Mouse (Mus musculus): Measurements from ENCODE around the gene Sh3d19. TPM values are rescaled to one million over a fixed set of nuclear protein-coding genes. Genes with fewer than 3 reads are reported as not detected.

Sh3d19 gene
- total and polyA plus RNA-seq, 3 experiments: 0.09 to 1.2 (median 0.49) TPM

GRCm38 (mm10) chr3:85955269-85955668, 15.6 kb upstream of the Sh3d19 start:
- no peak overlapping the region for H3K4me3 ChIP-seq (ENCODE audit: low read depth, low read length)
- H3K36me3 ChIP-seq (replicated peaks): no peaks in the 10 kb centered on the region
- TF ChIP-seq GATA1 (IDR thresholded peaks at IDR 0.05; ENCODE audit: borderline replicate concordance, low read length): no peak
- TF ChIP-seq GATA2 (IDR thresholded peaks at IDR 0.05; ENCODE audit: borderline replicate concordance, low read depth, low read length): no peak
- TF ChIP-seq POLR2AphosphoS5 (IDR thresholded peaks at IDR 0.05; ENCODE audit: insufficient replicate concordance, low read depth, low read length): no peak
- TF ChIP-seq TAL1 (conservative IDR thresholded peaks at IDR 0.05; ENCODE audit: low read depth, low read length): no peak
- TF ChIP-seq CTCF (IDR thresholded peaks at IDR 0.05; ENCODE audit: low read depth, low read length): no peak
- no peaks in the 10 kb centered on the region for H3K9me3 ChIP-seq (replicated peaks)
- no peaks in the 10 kb centered on the region for H3K4me1 ChIP-seq (ENCODE audit: insufficient read depth, low read depth, low read length)
- ATAC-seq (ENCODE audit: extremely low read depth, insufficient number of reproducible peaks, low FRiP score, poor library complexity, severe bottlenecking) (no peak), DNase-seq (ENCODE audit: low spot score) (no peak)
- H3K27me3 ChIP-seq (ENCODE audit: insufficient read depth, low read length): no peaks in the 10 kb centered on the region; the same call in 1 of the 2 replicates

- TF ChIP-seq CTCF (IDR thresholded peaks at IDR 0.05; ENCODE audit: low read depth, low read length) (no peak), GATA2 (IDR thresholded peaks at IDR 0.05; ENCODE audit: borderline replicate concordance, low read depth, low read length) (no peak), GATA1 (IDR thresholded peaks at IDR 0.05; ENCODE audit: borderline replicate concordance, low read length) (no peak), TAL1 (conservative IDR thresholded peaks at IDR 0.05; ENCODE audit: low read depth, low read length) (no peak), POLR2AphosphoS5 (IDR thresholded peaks at IDR 0.05; ENCODE audit: insufficient replicate concordance, low read depth, low read length) (no peak)
- Histone ChIP-seq H3K9me3 (replicated peaks) (no peaks in the 10 kb centered on the region), H3K4me3 (ENCODE audit: low read depth, low read length) (no peak overlapping the region), H3K36me3 (replicated peaks) (no peaks in the 10 kb centered on the region), H3K4me1 (ENCODE audit: insufficient read depth, low read depth, low read length) (no peaks in the 10 kb centered on the region), H3K27me3 (ENCODE audit: insufficient read depth, low read length) (no peaks in the 10 kb centered on the region; the same call in 1 of the 2 replicates)
- no peak for DNase-seq (ENCODE audit: low spot score)
- ATAC-seq (ENCODE audit: extremely low read depth, insufficient number of reproducible peaks, low FRiP score, poor library complexity, severe bottlenecking): no peak
Measured at GRCm38 (mm10) chr3:85955704-85956103, 15.2 kb upstream of the Sh3d19 start.

- ATAC-seq (ENCODE audit: extremely low read depth, insufficient number of reproducible peaks, low FRiP score, poor library complexity, severe bottlenecking) (no peak), DNase-seq (ENCODE audit: low spot score) (no peak)
- no peaks in the 10 kb centered on the region for H3K36me3 ChIP-seq (replicated peaks)
- no peak overlapping the region for H3K4me3 ChIP-seq (ENCODE audit: low read depth, low read length)
- H3K27me3 ChIP-seq (ENCODE audit: insufficient read depth, low read length): no peaks in the 10 kb centered on the region
- no peaks in the 10 kb centered on the region for H3K9me3 ChIP-seq (replicated peaks)
- H3K4me1 ChIP-seq (ENCODE audit: insufficient read depth, low read depth, low read length): no peaks in the 10 kb centered on the region
- TF ChIP-seq CTCF (IDR thresholded peaks at IDR 0.05; ENCODE audit: low read depth, low read length) (no peak), GATA1 (IDR thresholded peaks at IDR 0.05; ENCODE audit: borderline replicate concordance, low read length) (no peak), GATA2 (IDR thresholded peaks at IDR 0.05; ENCODE audit: borderline replicate concordance, low read depth, low read length) (no peak), POLR2AphosphoS5 (IDR thresholded peaks at IDR 0.05; ENCODE audit: insufficient replicate concordance, low read depth, low read length) (no peak), TAL1 (conservative IDR thresholded peaks at IDR 0.05; ENCODE audit: low read depth, low read length) (no peak)
Measured at GRCm38 (mm10) chr3:85959669-85960068, 11.2 kb upstream of the Sh3d19 start.

GRCm38 (mm10) chr3:85961134-85961533, 9.8 kb upstream of the Sh3d19 start:
- no peak for ATAC-seq (ENCODE audit: extremely low read depth, insufficient number of reproducible peaks, low FRiP score, poor library complexity, severe bottlenecking)
- Histone ChIP-seq H3K36me3 (replicated peaks) (no peaks in the 10 kb centered on the region), H3K4me1 (ENCODE audit: insufficient read depth, low read depth, low read length) (no peaks in the 10 kb centered on the region), H3K9me3 (replicated peaks) (no peaks in the 10 kb centered on the region), H3K4me3 (ENCODE audit: low read depth, low read length) (no peak overlapping the region), H3K27me3 (ENCODE audit: insufficient read depth, low read length) (no peaks in the 10 kb centered on the region)
- DNase-seq (ENCODE audit: low spot score): no peak
- TF ChIP-seq POLR2AphosphoS5 (IDR thresholded peaks at IDR 0.05; ENCODE audit: insufficient replicate concordance, low read depth, low read length): no peak
- TF ChIP-seq GATA2 (IDR thresholded peaks at IDR 0.05; ENCODE audit: borderline replicate concordance, low read depth, low read length): no peak
- no peak for TF ChIP-seq GATA1 (IDR thresholded peaks at IDR 0.05; ENCODE audit: borderline replicate concordance, low read length)
- TF ChIP-seq TAL1 (conservative IDR thresholded peaks at IDR 0.05; ENCODE audit: low read depth, low read length): no peak
- TF ChIP-seq CTCF (IDR thresholded peaks at IDR 0.05; ENCODE audit: low read depth, low read length): no peak

GRCm38 (mm10) chr3:85965479-85965878, 5.4 kb upstream of the Sh3d19 start:
- H3K9me3 ChIP-seq (replicated peaks): no peaks in the 10 kb centered on the region
- no peaks in the 10 kb centered on the region for H3K27me3 ChIP-seq (ENCODE audit: insufficient read depth, low read length)
- no peak for ATAC-seq (ENCODE audit: extremely low read depth, insufficient number of reproducible peaks, low FRiP score, poor library complexity, severe bottlenecking)

GRCm38 (mm10) chr3:85969040-85969439, 1.9 kb upstream of the Sh3d19 start:
- Histone ChIP-seq H3K36me3 (replicated peaks) (no peaks in the 10 kb centered on the region), H3K4me3 (ENCODE audit: low read depth, low read length) (no peak overlapping the region)
- TF ChIP-seq CTCF (IDR thresholded peaks at IDR 0.05; ENCODE audit: low read depth, low read length) (no peak), TAL1 (conservative IDR thresholded peaks at IDR 0.05; ENCODE audit: low read depth, low read length) (no peak), POLR2AphosphoS5 (IDR thresholded peaks at IDR 0.05; ENCODE audit: insufficient replicate concordance, low read depth, low read length) (no peak), GATA1 (IDR thresholded peaks at IDR 0.05; ENCODE audit: borderline replicate concordance, low read length) (no peak), GATA2 (IDR thresholded peaks at IDR 0.05; ENCODE audit: borderline replicate concordance, low read depth, low read length) (no peak)

More at GRCm38 (mm10) chr3:85965479-85965878, 5.4 kb upstream of the Sh3d19 start:
- H3K36me3 ChIP-seq (replicated peaks): no peaks in the 10 kb centered on the region
- TF ChIP-seq GATA2 (IDR thresholded peaks at IDR 0.05; ENCODE audit: borderline replicate concordance, low read depth, low read length): no peak
- TF ChIP-seq GATA1 (IDR thresholded peaks at IDR 0.05; ENCODE audit: borderline replicate concordance, low read length): no peak
- no peak for TF ChIP-seq TAL1 (conservative IDR thresholded peaks at IDR 0.05; ENCODE audit: low read depth, low read length)
- no peak for TF ChIP-seq CTCF (IDR thresholded peaks at IDR 0.05; ENCODE audit: low read depth, low read length)
- TF ChIP-seq POLR2AphosphoS5 (IDR thresholded peaks at IDR 0.05; ENCODE audit: insufficient replicate concordance, low read depth, low read length): no peak
- DNase-seq (ENCODE audit: low spot score): no peak
- H3K4me3 ChIP-seq (ENCODE audit: low read depth, low read length): no peak overlapping the region
- H3K4me1 ChIP-seq (ENCODE audit: insufficient read depth, low read depth, low read length): no peaks in the 10 kb centered on the region

More at GRCm38 (mm10) chr3:85969040-85969439, 1.9 kb upstream of the Sh3d19 start:
- ATAC-seq (ENCODE audit: extremely low read depth, insufficient number of reproducible peaks, low FRiP score, poor library complexity, severe bottlenecking): no peak
- DNase-seq (ENCODE audit: low spot score): no peak
- no peaks in the 10 kb centered on the region for H3K4me1 ChIP-seq (ENCODE audit: insufficient read depth, low read depth, low read length)
- peaks cover 3% of the 10 kb centered on the region; the same call in 1 of the 2 replicates for H3K27me3 ChIP-seq (ENCODE audit: insufficient read depth, low read length)
- H3K9me3 ChIP-seq (replicated peaks): no peaks in the 10 kb centered on the region

All from G1E (cell line).